Mouse (Mus musculus): ENCODE results near the gene Ptchd4. TPM values are rescaled to one million over a fixed set of nuclear protein-coding genes. Genes with fewer than 3 reads are reported as not detected.

Gene Ptchd4
- 1.5 and 2.0 TPM in 2 replicates for polyA plus RNA-seq (2016; fragmentation: Nextera tagmentation; extraction: Ambion mirVana)

DNA sequence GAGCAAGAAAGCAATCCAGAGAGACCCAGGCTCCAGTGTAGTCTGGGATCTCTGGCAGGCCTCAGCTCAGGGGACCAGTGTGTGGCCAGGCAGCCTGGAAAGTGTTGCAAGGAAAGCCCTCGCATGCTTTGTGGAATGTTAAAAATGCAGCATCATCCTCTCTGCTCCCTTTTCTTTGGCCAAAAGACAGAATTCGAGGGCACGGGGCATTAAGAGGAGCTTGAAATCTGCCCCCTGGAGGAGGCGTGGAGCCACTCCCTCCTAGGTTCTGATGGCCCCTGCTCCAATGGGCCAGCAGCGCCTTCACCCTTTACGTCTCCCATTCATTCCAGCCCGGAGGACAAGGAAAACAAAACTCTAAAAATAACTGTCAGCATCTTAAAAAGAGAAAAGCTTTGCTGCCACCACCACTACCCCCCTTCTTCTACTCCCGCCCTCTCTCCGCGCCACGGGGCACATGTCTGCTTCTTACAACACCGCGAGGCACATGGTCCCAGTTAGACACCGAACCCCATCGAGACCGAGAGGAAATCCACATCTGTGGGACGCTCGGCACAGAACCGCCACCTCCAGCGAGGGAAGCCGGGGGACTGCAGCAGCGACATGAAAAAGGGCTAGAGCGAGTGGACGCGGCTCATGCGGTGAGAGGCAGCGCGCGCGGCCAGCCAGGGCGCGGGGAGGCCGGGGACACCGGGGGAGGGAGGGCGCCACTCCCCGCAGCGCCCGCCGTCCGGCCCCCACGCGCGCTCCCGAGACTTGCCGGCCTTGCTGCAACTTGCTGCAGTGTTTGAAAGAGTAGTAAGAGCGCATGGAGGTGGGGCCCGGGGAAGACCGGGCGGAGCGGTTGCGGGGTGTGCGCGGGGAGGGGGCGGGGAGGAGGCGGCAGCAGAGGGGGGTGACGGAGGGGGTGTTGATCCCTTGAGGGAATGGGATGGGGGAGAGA, at the start of gene Ptchd4:
Gene Ptchd4, plus strand, starts transcription at position 279 of the 943 bp plus-strand sequence.
- WGBS: 0% methylated on average over 53 of the region's 56 CpGs
- Histone ChIP-seq H3K4me3 (peak within 1 kb of the TSS; percentile 77), H3K9me3 (replicated peaks) (no peaks in the 10 kb centered on the region), H3K36me3 (no peaks in the 10 kb centered on the region), H3K4me1 (peaks cover 18% of the 10 kb centered on the region), H3K27me3 (ENCODE audit: low read depth, poor library complexity, severe bottlenecking) (peaks cover 22% of the 10 kb centered on the region), H3K27ac (replicated peaks) (peak within 1 kb of the TSS; percentile 83)
- peak; percentile 61 for DNase-seq (ENCODE audit: low spot score)

GRCm38 (mm10) chr17:42276861-42277260, 38.9 kb upstream of the Ptchd4 start:
- no peak overlapping the region for H3K27ac ChIP-seq (replicated peaks)
- no peaks in the 10 kb centered on the region for H3K9me3 ChIP-seq (replicated peaks)
- no peak overlapping the region for H3K4me3 ChIP-seq
- WGBS: 87% methylated on average over 2 of the region's 2 CpGs
- no peaks in the 10 kb centered on the region for H3K4me1 ChIP-seq
- no peaks in the 10 kb centered on the region for H3K36me3 ChIP-seq
- no peaks in the 10 kb centered on the region for H3K27me3 ChIP-seq (ENCODE audit: low read depth, poor library complexity, severe bottlenecking)
- no peak for DNase-seq (ENCODE audit: low spot score)

- no peaks in the 10 kb centered on the region for H3K9me3 ChIP-seq (replicated peaks)
- H3K4me1 ChIP-seq: no peaks in the 10 kb centered on the region
- 63% methylated on average over 1 of the region's 1 CpGs for WGBS
- no peaks in the 10 kb centered on the region for H3K27me3 ChIP-seq (ENCODE audit: low read depth, poor library complexity, severe bottlenecking)
- no peak overlapping the region for H3K27ac ChIP-seq (replicated peaks)
- no peak for DNase-seq (ENCODE audit: low spot score)
- no peak overlapping the region for H3K4me3 ChIP-seq
- H3K36me3 ChIP-seq: no peaks in the 10 kb centered on the region
These were observed 31.4 kb upstream of the Ptchd4 start for GRCm38 (mm10) chr17:42284391-42284790.

DNA sequence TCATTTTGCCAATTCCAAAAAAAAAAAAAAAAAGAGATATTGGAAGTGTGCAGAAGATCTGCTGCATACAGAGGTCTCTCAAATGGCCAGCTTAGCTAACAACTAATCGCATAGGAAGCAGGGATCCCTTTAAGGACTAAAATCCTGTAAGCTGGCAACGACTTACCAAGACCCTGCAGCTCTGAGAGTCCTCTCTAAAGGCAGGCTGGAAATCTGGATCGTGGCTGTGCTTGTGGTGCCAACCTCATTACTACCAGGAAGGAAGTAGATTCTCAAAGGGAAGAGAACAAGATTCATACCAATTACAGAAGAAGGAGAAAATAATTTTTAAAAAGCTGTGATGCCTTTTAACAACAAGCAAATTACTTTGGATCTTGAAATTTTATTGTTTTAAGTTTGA, 29.5 kb upstream of the Ptchd4 start:
- Histone ChIP-seq H3K9me3 (replicated peaks) (no peaks in the 10 kb centered on the region), H3K4me3 (no peak overlapping the region), H3K4me1 (no peaks in the 10 kb centered on the region), H3K36me3 (no peaks in the 10 kb centered on the region), H3K27ac (replicated peaks) (no peak overlapping the region), H3K27me3 (ENCODE audit: low read depth, poor library complexity, severe bottlenecking) (no peaks in the 10 kb centered on the region)
- no peak for DNase-seq (ENCODE audit: low spot score)
- 70% methylated on average over 3 of the region's 3 CpGs for WGBS

DNA sequence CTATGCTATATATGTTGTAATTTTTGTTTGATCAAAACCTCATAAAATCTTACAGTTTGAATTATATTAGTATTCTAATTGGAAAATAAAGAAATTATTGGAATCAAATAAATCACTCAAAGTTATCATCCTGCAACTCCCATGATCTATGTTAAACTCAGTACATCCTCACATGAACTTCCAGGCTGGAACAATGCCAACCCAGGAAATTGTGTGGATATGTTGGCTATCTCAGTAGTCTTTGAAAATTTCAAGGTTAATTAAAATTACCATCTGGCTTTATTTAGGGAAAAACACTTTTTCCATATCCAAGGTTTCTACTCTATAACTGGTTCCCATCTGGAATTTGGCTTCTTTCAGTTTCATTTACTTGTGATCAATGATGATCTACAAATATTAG, 25.4 kb upstream of the Ptchd4 start:
- Histone ChIP-seq H3K36me3 (no peaks in the 10 kb centered on the region), H3K9me3 (replicated peaks) (no peaks in the 10 kb centered on the region), H3K4me3 (no peak overlapping the region), H3K4me1 (no peaks in the 10 kb centered on the region), H3K27ac (replicated peaks) (no peak overlapping the region), H3K27me3 (ENCODE audit: low read depth, poor library complexity, severe bottlenecking) (no peaks in the 10 kb centered on the region)
- no peak for DNase-seq (ENCODE audit: low spot score)

DNA sequence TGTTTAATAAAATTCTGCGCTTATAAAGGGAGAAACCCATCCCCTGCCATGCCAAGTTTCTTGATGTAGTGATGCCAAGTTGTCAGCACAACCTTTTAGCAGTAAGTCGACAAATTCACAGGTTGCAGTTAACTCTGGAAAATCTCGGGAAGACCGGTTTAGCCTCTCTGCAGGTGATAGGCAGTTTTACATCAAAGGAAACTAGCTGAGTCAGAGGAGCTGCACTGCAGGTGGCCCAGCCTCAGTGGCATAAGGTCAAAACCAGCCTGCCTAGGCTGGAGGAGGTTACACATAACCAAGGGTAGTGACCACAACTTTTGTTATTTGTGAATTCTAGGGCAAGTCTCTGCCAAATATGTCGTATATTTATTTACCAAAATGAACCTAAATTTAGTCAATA, 24.0 kb upstream of the Ptchd4 start:
- Histone ChIP-seq H3K9me3 (replicated peaks) (no peaks in the 10 kb centered on the region), H3K4me1 (no peaks in the 10 kb centered on the region), H3K27me3 (ENCODE audit: low read depth, poor library complexity, severe bottlenecking) (no peaks in the 10 kb centered on the region), H3K4me3 (no peak overlapping the region), H3K36me3 (no peaks in the 10 kb centered on the region), H3K27ac (replicated peaks) (no peak overlapping the region)
- 45% methylated on average over 5 of the region's 5 CpGs for WGBS
- DNase-seq (ENCODE audit: low spot score): no peak

DNA sequence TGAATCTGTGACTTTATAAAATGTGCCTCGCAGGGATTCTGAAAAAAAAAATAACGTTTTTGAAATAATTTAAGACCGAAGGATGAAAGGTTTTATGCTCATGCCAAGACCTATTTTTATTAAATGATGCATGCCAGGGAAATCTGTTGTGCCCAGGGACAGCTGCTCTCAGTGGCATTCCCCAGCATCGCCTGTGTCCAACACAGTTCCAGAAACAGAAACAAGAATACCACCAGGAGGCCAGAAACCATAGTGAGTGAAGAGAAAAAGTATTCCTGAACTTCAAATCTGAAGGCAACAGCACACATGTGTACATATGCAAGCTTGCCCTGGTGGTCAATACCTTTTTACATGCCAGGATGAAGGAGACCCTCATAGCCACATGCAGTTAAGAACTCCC, 17.8 kb upstream of the Ptchd4 start:
- no peak overlapping the region for H3K27ac ChIP-seq (replicated peaks)
- no peaks in the 10 kb centered on the region for H3K4me1 ChIP-seq
- DNase-seq (ENCODE audit: low spot score): no peak
- H3K27me3 ChIP-seq (ENCODE audit: low read depth, poor library complexity, severe bottlenecking): no peaks in the 10 kb centered on the region
- no peaks in the 10 kb centered on the region for H3K9me3 ChIP-seq (replicated peaks)
- no peak overlapping the region for H3K4me3 ChIP-seq
- no peaks in the 10 kb centered on the region for H3K36me3 ChIP-seq
- 85% methylated on average over 4 of the region's 4 CpGs for WGBS

DNA sequence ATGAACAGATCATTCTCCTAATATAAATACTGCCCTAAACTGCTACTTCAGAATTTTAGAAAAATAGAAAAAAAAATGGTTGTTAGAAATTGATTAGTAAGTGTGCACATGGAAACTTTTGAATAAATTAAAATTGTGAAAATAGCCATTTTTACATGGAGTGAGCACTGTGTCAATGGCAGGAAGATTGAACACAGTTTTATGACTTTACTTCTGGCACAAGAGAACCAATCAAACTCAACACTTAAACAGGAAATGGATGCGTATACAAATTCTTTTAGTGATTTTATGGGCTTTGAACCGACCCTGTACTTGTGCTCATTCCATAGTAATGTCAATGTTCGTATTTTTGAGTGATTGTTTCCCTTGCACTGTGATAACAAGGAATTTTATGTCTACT, 16.1 kb upstream of the Ptchd4 start:
- Histone ChIP-seq H3K4me3 (no peak overlapping the region), H3K36me3 (no peaks in the 10 kb centered on the region), H3K4me1 (no peaks in the 10 kb centered on the region), H3K27me3 (ENCODE audit: low read depth, poor library complexity, severe bottlenecking) (no peaks in the 10 kb centered on the region), H3K9me3 (replicated peaks) (no peaks in the 10 kb centered on the region), H3K27ac (replicated peaks) (no peak overlapping the region)
- WGBS: 83% methylated on average over 3 of the region's 3 CpGs
- DNase-seq (ENCODE audit: low spot score): no peak

- Histone ChIP-seq H3K9me3 (replicated peaks) (no peaks in the 10 kb centered on the region; the same call in 1 of the 2 replicates), H3K27me3 (ENCODE audit: low read depth, poor library complexity, severe bottlenecking) (no peaks in the 10 kb centered on the region), H3K27ac (replicated peaks) (no peak overlapping the region), H3K36me3 (no peaks in the 10 kb centered on the region), H3K4me3 (no peak overlapping the region), H3K4me1 (no peaks in the 10 kb centered on the region)
- no peak for DNase-seq (ENCODE audit: low spot score)
- 78% methylated on average over 4 of the region's 4 CpGs for WGBS
These were observed 12.6 kb upstream of the Ptchd4 start for GRCm38 (mm10) chr17:42303062-42303577.

GRCm38 (mm10) chr17:42304262-42304661, 11.5 kb upstream of the Ptchd4 start:
- 71% methylated on average over 4 of the region's 4 CpGs for WGBS
- no peak overlapping the region for H3K27ac ChIP-seq (replicated peaks)
- no peaks in the 10 kb centered on the region for H3K27me3 ChIP-seq (ENCODE audit: low read depth, poor library complexity, severe bottlenecking)
- H3K4me1 ChIP-seq: no peaks in the 10 kb centered on the region
- H3K4me3 ChIP-seq: no peak overlapping the region
- H3K36me3 ChIP-seq: no peaks in the 10 kb centered on the region
- H3K9me3 ChIP-seq (replicated peaks): no peaks in the 10 kb centered on the region; the same call in 1 of the 2 replicates
- DNase-seq (ENCODE audit: low spot score): no peak

- WGBS: 93% methylated on average over 1 of the region's 1 CpGs
- H3K27ac ChIP-seq (replicated peaks): no peak overlapping the region
- H3K27me3 ChIP-seq (ENCODE audit: low read depth, poor library complexity, severe bottlenecking): no peaks in the 10 kb centered on the region
- no peak for DNase-seq (ENCODE audit: low spot score)
- H3K4me3 ChIP-seq: no peak overlapping the region
- H3K36me3 ChIP-seq: no peaks in the 10 kb centered on the region
- H3K9me3 ChIP-seq (replicated peaks): no peaks in the 10 kb centered on the region; the same call in 1 of the 2 replicates
- H3K4me1 ChIP-seq: no peaks in the 10 kb centered on the region
These were observed 8.7 kb upstream of the Ptchd4 start for GRCm38 (mm10) chr17:42307001-42307400.

DNA sequence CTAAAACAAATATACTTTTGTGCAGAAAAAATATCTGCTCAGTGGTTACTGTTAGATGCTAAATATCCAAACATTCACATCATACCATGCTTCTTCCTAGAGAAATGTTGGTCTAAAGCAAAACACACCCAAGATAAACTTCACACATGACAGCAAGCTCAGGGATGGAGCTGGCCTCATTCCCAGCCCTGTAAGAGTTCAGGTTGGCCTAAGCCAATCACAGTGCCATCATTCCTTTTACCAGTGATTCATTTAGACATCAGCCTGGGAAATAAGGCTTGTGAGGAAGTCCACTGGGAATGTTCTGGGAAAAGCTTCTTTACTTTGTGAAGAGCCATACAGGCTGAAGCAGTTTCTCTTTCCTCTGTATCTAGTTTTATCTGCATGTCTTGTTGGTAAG, 5.6 kb upstream of the Ptchd4 start:
- Histone ChIP-seq H3K9me3 (replicated peaks) (no peaks in the 10 kb centered on the region; the same call in 1 of the 2 replicates), H3K4me3 (no peak overlapping the region), H3K27ac (replicated peaks) (no peak overlapping the region), H3K27me3 (ENCODE audit: low read depth, poor library complexity, severe bottlenecking) (0 out of 2 replicates have a peak, but pooled peaks cover under 1% of the 10 kb centered on the region), H3K36me3 (no peaks in the 10 kb centered on the region), H3K4me1 (0 out of 2 replicates have a peak, but pooled peaks cover under 1% of the 10 kb centered on the region)
- DNase-seq (ENCODE audit: low spot score): no peak

DNA sequence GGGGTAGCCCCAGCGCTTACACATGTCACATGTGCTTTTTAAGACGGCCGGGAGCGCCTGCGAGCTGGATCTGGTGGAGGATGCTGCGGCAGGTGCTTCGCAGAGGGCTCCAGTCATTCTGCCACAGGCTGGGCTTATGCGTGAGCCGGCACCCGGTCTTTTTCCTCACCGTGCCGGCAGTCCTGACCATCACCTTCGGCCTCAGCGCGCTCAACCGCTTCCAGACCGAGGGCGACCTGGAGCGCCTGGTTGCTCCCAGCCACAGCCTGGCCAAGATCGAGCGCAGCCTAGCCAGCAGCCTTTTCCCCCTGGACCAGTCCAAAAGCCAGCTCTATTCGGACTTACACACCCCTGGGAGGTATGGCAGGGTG, 850 bp downstream of the Ptchd4 start:
- Histone ChIP-seq H3K27ac (replicated peaks) (peak overlapping the region; percentile 83), H3K4me3 (peak overlapping the region; percentile 77), H3K36me3 (no peaks in the 10 kb centered on the region), H3K9me3 (replicated peaks) (no peaks in the 10 kb centered on the region), H3K4me1 (peaks cover 18% of the 10 kb centered on the region), H3K27me3 (ENCODE audit: low read depth, poor library complexity, severe bottlenecking) (peaks cover 22% of the 10 kb centered on the region)
- peak; percentile 53 for DNase-seq (ENCODE audit: low spot score)
- 1% methylated on average over 22 of the region's 22 CpGs for WGBS
